Mouse (Mus musculus): ENCODE data around the gene 2810408A11Rik.
"Not testable (repeated sequence)": the region's sequence is repeated elsewhere in the genome, so short reads cannot be mapped to it uniquely, and the experiment has no call there.

2810408A11Rik gene

DNA sequence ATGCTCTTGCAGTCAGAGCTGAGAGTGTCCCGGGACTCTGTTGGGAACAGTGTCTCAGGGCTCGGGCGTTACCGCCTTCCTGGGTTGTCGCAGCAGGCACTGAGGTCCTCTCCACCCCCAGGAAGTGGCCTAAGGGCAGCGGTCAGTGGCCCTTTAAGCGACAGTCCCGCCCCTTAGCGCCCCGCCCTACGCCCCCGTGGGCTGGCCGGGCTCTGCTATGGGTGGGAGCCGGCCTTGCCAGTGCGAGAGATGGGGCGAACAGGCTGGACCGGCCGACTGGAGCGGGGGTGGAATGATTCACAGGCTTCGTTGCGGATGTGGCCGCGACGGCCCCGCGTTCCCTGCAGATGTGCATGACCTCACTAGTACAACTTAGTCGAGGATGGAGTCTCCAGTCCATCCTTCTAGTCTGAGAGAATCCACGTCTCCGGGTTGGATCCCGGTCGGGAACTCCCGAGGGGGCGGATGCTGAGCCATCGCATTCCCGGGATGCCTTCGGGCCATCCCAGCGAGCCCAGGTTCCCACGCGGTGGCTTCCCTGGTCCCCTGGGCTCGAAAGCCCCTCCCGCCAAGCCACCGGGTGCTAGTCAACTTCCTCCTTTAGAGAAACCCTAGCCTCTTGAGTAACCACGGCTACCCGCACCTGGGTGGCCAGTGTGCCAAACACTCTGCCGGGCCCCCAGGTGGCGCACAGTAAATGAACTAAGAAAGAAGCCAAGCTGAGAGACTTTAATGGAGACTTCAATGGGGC lies 19.8 kb downstream of the 2810408A11Rik start, which contains the start of gene Kctd11:
TSS of gene Kctd11 (minus strand) at position 554 of the 751 bp plus-strand sequence.
- DNase-seq (ENCODE audit: low spot score) = peak; percentile 76

- no peak for DNase-seq (ENCODE audit: low spot score)
These were observed 20.3 kb downstream of the 2810408A11Rik start for GRCm38 (mm10) chr11:69880506-69880852.

- no peak for DNase-seq (ENCODE audit: low spot score)
These were observed 21.1 kb downstream of the 2810408A11Rik start for GRCm38 (mm10) chr11:69879711-69880110.

GRCm38 (mm10) chr11:69878952-69879351 lies 21.8 kb downstream of the 2810408A11Rik start:
- DNase-seq (ENCODE audit: low spot score) = no peak

GRCm38 (mm10) chr11:69878399-69878798 lies 22.4 kb downstream of the 2810408A11Rik start:
- no peak for DNase-seq (ENCODE audit: low spot score)

GRCm38 (mm10) chr11:69877878-69878277 lies 22.9 kb downstream of the 2810408A11Rik start, which contains the start of gene Tmem95:
TSS of gene Tmem95 (minus strand) at chr11:69878018.
- no peak for DNase-seq (ENCODE audit: low spot score)

DNA sequence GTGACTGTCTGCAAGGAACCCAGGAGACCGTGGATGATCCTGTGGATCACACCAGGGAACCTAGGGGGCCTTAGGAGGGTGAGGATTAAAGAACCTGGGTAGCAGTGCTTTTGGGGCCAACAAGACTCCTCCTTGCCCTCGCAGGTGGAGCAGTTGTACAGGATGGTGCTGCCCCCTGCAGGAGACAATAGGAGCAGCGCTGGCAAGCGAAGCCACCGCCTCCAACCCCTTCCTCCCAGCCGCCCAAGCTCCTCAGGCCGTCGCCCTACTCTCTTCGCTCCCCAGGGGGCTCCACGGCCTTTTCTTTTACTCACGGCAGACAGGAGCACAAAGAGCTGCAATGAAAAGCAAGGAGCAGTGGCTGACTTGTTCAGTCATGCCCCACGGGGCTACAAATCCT lies 23.9 kb downstream of the 2810408A11Rik start:
- DNase-seq (ENCODE audit: low spot score) = peak; percentile 80

GRCm38 (mm10) chr11:69876186-69876585 lies 24.6 kb downstream of the 2810408A11Rik start:
- no peak for DNase-seq (ENCODE audit: low spot score)

DNA sequence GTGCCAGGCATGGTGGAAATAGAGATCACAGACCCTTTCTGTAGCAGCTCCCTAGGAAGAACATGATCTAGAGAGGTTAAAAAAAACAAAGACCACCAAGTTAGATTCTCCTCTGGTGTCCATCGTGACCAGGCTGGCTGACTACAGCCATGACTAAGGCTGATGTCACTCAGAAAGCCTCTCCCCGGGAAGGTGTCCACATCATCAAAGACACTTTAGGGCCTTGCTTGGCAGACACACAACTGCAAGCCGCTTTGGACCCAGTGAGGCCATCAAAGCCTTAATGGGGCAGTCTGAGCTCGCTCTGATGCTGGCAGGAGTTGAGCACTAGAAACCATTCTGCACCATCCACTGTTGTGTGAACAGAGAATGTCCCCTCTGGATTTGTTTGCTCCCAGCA lies 28.3 kb downstream of the 2810408A11Rik start:
- no peak for DNase-seq (ENCODE audit: low spot score)

DNA sequence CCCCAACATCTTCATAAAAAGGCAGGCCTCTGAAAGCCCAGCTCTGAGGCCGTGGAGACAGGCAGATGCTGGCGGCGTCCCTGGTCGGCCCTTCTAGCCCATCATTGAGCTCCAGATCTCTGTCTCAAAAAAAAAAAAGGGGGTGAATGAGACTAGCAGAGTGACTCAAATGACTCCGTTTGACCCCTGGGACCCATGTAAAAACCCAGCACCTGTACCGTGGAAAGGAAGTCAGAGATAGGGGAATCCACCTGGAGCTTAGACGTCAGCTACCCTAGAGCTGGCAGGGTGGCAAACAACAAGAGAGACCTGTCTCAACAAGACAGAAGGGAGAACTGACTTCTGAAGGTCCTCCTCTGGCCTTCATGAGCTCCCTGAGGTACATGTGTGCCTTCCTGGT lies 29.0 kb downstream of the 2810408A11Rik start:
- no peak for DNase-seq (ENCODE audit: low spot score)

- no peak for DNase-seq (ENCODE audit: low spot score)
These were observed 30.3 kb downstream of the 2810408A11Rik start for GRCm38 (mm10) chr11:69870289-69871069.

- DNase-seq (ENCODE audit: low spot score) = no peak
These were observed 33.5 kb downstream of the 2810408A11Rik start for GRCm38 (mm10) chr11:69867335-69867734.

GRCm38 (mm10) chr11:69865561-69865960 lies 35.2 kb downstream of the 2810408A11Rik start:
- no peak for DNase-seq (ENCODE audit: low spot score)

- no peak for DNase-seq (ENCODE audit: low spot score)
These were observed 36.5 kb downstream of the 2810408A11Rik start for GRCm38 (mm10) chr11:69864138-69864860.

DNA sequence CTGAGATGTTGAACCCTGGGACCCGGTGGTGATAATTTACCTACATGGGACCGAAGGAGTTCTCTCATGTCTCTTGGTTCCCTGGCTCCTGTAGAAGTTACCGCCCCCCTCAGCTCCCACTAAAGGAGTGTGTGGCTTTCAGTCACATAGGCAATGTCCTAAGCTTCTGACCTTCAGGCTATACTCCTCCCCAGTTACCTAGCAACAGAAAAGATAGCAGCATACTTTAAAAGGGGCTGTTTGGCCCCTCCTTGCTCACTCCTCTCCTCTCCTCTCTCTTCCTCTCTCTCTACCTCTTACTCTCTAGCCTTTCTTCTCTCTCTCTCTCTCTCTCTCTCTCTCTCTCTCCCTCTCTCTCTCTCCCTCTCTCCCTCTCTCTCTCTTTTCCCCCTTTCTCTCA lies 37.1 kb downstream of the 2810408A11Rik start:
- not testable (repeated sequence) for DNase-seq (ENCODE audit: low spot score)

GRCm38 (mm10) chr11:69858113-69858998 lies 42.4 kb downstream of the 2810408A11Rik start, which contains the start of gene Tnk1:
TSS of gene Tnk1 (minus strand) at chr11:69858730.
- DNase-seq (ENCODE audit: low spot score) = no peak

- DNase-seq (ENCODE audit: low spot score) = no peak
These were observed 45.4 kb downstream of the 2810408A11Rik start for GRCm38 (mm10) chr11:69855347-69855746.

- DNase-seq (ENCODE audit: low spot score) = no peak
These were observed 46.1 kb downstream of the 2810408A11Rik start for GRCm38 (mm10) chr11:69854680-69855079.

DNA sequence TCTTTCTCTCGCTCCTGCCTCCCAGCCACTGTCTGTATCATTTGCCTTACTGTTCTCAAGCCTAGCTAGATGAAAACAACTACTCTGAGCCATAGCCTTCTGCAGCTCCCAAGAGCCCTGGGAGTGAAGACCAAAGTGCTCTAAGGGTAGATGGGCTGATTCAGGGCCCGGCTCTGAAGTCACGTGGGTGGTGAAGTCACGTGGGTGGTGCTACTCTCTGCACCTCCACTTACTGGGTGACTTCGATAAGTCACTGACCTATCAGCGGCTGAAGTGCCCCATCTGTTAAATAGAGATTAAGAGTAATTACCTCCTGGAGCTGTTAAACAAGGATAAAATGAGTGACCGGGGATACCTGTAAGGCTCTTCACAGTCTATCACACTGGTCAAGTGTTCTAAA lies 46.8 kb downstream of the 2810408A11Rik start:
- no peak for DNase-seq (ENCODE audit: low spot score)

DNA sequence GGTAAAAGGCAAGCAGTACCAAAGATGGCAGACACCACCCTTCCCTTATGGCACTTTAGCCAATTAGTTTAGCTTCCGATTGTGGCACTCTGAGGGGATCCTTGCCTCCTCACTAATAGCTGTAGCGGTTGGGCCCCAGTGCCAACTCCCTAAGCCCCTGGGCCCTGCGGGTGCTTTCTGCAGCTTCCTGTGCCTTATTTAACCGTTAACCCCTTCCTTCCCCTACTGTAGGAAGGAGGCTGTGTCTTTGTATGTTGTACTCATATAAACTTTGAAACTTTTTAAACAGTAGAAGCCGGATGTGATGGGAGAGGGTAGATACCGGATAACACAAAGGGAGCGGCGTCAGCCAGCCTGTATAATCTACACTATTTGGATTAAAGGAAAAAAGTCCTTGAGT lies 50.0 kb downstream of the 2810408A11Rik start:
- no peak for DNase-seq (ENCODE audit: low spot score)

DNA sequence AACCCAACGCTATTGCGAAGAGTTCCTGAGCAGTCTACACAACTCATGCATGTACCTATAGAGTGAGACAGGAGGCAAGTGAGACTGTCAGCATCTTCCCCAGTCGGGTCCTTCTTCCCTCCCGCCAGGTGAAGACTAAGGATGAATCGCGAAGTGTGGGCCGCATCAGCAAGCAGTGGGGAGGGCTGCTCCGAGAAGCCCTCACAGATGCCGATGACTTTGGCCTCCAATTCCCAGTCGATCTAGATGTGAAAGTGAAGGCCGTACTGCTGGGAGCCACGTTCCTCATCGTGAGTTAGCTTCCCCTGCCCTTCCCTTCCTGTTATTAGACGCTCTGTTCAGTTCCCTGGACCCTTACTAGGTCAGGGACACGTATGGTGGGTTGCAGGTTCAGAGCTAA lies 50.9 kb downstream of the 2810408A11Rik start:
- no peak for DNase-seq (ENCODE audit: low spot score)

Data from ovary, postnatal 10 days (tissue).